Mouse (Mus musculus) liver, adult 2 months (tissue): Measurements from ENCODE around the gene Gprc5a.

Source experiments
- CTCF ChIP-seq: fragments of 200-500 bp; IDR thresholded peaks from 2 replicates; pipeline ENCODE4 v1.5.1; 2011; ENCODE audit warnings: low read depth, low read length, control low read depth
- POLR2A ChIP-seq: fragments of 200-500 bp; IDR thresholded peaks from 2 replicates; pipeline ENCODE4 v1.6.1; 2011; ENCODE audit warnings: low read length, control low read depth; ENCODE audit not compliant: insufficient read depth; ENCODE audit errors: extremely low read depth

- TF ChIP-seq POLR2A (no peak), CTCF (no peak)
Observed at GRCm38 (mm10) chr6:135060728-135061127, 4.7 kb upstream of the Gprc5a start.
